Mouse (Mus musculus) embryonic fibroblast, embryonic 13.5 days (primary cell): ENCODE measurements around the gene Ank3.

Experiments used
- CTCF ChIP-seq: IDR thresholded peaks from 2 replicates; pipeline ENCODE4 v1.5.1; 2011; ENCODE audit warnings: mild to moderate bottlenecking, control low read depth, low read length, moderate library complexity, borderline replicate concordance; ENCODE audit not compliant: insufficient read depth
- POLR2A ChIP-seq: IDR thresholded peaks from 2 replicates; pipeline ENCODE4 v1.6.1; 2011; ENCODE audit warnings: low read depth, mild to moderate bottlenecking, control low read depth, low read length, moderate library complexity

DNA sequence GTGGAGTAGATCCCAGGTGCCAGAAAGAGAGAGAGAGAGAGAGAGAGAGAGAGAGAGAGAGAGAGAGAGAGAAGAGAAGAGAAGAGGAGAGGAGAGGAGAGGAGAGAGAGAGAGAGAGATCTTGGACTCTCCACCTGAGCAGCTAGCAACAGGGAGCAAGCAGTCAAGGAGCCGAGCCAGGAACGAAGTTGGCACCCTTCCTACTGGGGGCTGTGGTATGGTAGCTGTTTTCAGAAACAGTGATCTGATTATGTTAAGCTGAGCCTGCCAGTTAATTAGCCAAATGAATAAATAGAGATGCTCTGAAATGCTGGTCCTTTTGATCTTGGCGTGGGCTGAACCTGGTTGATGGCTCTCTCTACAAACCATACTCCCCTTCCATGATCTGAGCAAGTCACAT is 666.6 kb downstream of the Ank3 start:
- no peak for TF ChIP-seq CTCF
- TF ChIP-seq POLR2A, result no peak
